Mouse (Mus musculus) bone marrow macrophage, adult 2 months (primary cell): ENCODE measurements around the gene Mybbp1a.

Experiments
- CTCF ChIP-seq: IDR thresholded peaks from 2 replicates; pipeline ENCODE4 v1.5.1; 2012; ENCODE audit warnings: low read depth, mild to moderate bottlenecking, low read length, moderate library complexity
- POLR2A ChIP-seq: IDR thresholded peaks from 2 replicates; pipeline ENCODE4 v1.6.1; 2012; ENCODE audit warnings: mild to moderate bottlenecking, low read depth, low read length, borderline replicate concordance

- TF ChIP-seq CTCF (no peak), POLR2A (no peak)
Measured at GRCm38 (mm10) chr11:72402017-72402416, 39.1 kb upstream of the Mybbp1a start.
